Mouse (Mus musculus): ENCODE measurements at regions not wholly inside any gene's neighbourhood (a gene's known extent, or its start where the extent isn't known, plus 50 kb on each side); places are given as distances from the start of the nearest gene placed in this dataset.
"Not testable (repeated sequence)": the region's sequence is repeated elsewhere in the genome, so short reads cannot be mapped to it uniquely, and the experiment has no call there.

DNA sequence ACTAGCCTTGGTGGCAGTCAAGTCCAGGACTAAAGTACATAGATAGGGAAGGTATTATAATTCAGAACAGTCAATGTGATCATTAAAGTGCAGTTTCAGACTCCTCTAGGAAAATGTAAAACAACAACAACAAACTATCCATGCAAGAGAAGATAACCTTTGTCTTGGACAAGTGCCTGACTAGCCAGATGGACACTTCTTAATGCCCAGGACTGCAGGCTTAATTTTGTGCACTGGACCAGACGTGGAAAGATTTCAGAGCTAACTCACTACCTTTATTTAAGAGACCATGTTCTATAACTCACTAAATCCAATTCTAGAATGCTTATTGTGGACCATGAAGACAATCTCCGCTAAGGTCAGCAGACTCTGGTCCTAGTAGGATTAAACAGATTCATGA is 215.6 kb upstream of the Stxbp5 start:
- H3K36me3 ChIP-seq, result no peaks in the 10 kb centered on the region
- WGBS, result 69% methylated on average over 2 of the region's 2 CpGs
- H3K9me3 ChIP-seq, result no peaks in the 10 kb centered on the region
- H3K4me3 ChIP-seq (replicated peaks), result no peak overlapping the region
- no peaks in the 10 kb centered on the region for H3K4me1 ChIP-seq (replicated peaks)
- no peak for ATAC-seq
- no peak overlapping the region for H3K4me2 ChIP-seq (replicated peaks)
- no peak overlapping the region for H3K27ac ChIP-seq
- no peak overlapping the region for H3K9ac ChIP-seq (replicated peaks)
- H3K27me3 ChIP-seq, result no peaks in the 10 kb centered on the region

DNA sequence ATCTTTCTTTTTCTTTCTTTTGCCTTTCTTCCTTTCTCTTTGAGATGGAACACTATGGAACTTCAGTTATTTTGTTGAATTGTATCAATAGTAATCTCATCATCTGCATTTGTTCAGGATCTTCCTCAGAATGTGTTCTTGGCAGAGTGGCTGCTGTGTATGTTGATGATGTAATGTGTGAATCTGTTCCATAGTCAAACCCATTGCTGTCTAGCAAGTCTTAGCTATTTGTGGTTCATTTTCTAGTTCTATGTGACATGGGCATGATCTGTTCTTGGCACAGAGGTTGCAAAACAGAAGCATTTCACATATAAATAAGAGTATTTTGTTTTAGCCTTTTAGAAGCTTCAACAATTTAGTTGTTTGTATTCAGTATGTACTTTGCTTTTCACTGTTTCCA is 212.4 kb upstream of the Stxbp5 start:
- no peaks in the 10 kb centered on the region for H3K9me3 ChIP-seq
- H3K9ac ChIP-seq (replicated peaks), result no peak overlapping the region
- H3K27ac ChIP-seq, result no peak overlapping the region
- H3K27me3 ChIP-seq, result no peaks in the 10 kb centered on the region
- H3K4me3 ChIP-seq (replicated peaks), result no peak overlapping the region
- no peak for ATAC-seq
- no peaks in the 10 kb centered on the region for H3K36me3 ChIP-seq
- H3K4me2 ChIP-seq (replicated peaks), result no peak overlapping the region
- no peaks in the 10 kb centered on the region for H3K4me1 ChIP-seq (replicated peaks)

DNA sequence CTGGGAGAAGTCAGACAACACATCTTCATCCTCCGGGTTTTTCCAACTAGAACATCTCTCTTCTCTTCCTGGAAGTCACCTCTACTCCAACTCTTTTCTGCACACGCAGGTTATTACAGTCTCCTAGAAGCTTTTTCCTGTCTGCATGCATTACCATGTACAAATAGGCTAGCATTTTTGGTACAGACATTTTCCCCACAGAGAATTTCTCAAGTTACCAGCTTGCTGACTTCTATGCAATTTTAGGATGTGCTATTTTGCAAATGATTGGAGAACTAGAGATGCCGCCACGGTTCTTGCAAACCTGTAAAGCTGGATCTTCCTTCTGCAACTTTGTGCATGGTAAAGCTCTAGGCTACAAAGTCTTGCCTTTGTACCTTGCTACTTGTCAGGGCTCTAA is 210.2 kb upstream of the Stxbp5 start:
- WGBS, result 97% methylated on average over 4 of the region's 4 CpGs
- ATAC-seq, result no peak
- H3K9ac ChIP-seq (replicated peaks), result no peak overlapping the region
- no peaks in the 10 kb centered on the region for H3K9me3 ChIP-seq
- no peak overlapping the region for H3K4me3 ChIP-seq (replicated peaks)
- no peaks in the 10 kb centered on the region for H3K4me1 ChIP-seq (replicated peaks)
- no peaks in the 10 kb centered on the region for H3K36me3 ChIP-seq
- H3K27me3 ChIP-seq, result no peaks in the 10 kb centered on the region
- no peak overlapping the region for H3K4me2 ChIP-seq (replicated peaks)
- no peak overlapping the region for H3K27ac ChIP-seq

DNA sequence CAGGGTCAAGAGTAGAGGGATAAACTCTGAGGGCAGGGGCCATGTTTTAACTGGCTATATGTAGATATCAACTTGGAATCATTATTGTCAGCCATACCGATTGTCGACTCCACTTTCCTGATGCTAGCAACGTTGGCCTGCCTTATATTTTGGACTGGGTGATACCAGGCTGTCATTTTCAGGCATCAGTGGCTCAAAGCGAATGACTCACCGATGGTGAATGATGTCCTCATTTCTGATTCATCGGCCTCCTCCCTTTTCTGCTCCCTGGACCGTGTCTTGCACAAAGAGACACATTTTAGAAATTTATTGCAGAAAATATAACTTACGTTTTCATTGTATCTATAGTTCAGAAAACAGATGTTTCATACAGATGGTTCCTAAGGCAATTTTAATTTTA is 209.0 kb upstream of the Stxbp5 start:
- Histone ChIP-seq H3K36me3 (no peaks in the 10 kb centered on the region), H3K27me3 (no peaks in the 10 kb centered on the region), H3K4me2 (replicated peaks) (no peak overlapping the region), H3K9ac (replicated peaks) (no peak overlapping the region), H3K27ac (no peak overlapping the region), H3K9me3 (no peaks in the 10 kb centered on the region), H3K4me1 (replicated peaks) (no peaks in the 10 kb centered on the region), H3K4me3 (replicated peaks) (no peak overlapping the region)
- no peak for ATAC-seq
- WGBS, result 74% methylated on average over 8 of the region's 8 CpGs

DNA sequence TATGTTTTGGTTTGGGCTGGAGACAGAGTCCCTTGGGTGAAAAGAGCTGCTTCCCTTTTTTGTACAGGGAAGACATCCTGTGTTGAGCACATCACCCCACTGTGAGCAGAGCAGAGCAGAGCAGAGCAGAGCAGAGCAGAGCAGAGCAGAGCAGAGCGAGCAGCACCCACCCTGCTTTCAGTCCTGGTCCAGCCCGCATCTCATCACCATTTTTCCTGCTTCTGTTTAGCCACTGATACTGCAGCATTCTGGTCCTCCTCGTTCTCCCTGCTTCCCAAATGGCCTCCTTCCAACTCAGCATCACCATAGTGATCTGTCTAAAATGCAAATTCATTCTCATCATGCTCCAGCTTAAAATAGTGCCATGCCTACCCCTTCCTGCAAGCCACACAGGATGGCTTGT is 206.2 kb upstream of the Stxbp5 start:
- no peak overlapping the region for H3K4me2 ChIP-seq (replicated peaks)
- H3K9me3 ChIP-seq, result no peaks in the 10 kb centered on the region
- H3K4me3 ChIP-seq (replicated peaks), result no peak overlapping the region
- no peak overlapping the region for H3K9ac ChIP-seq (replicated peaks)
- 58% methylated on average over 3 of the region's 3 CpGs for WGBS
- no peaks in the 10 kb centered on the region for H3K4me1 ChIP-seq (replicated peaks)
- ATAC-seq, result peak; percentile 84
- H3K27ac ChIP-seq, result no peak overlapping the region
- H3K27me3 ChIP-seq, result no peaks in the 10 kb centered on the region
- H3K36me3 ChIP-seq, result no peaks in the 10 kb centered on the region

DNA sequence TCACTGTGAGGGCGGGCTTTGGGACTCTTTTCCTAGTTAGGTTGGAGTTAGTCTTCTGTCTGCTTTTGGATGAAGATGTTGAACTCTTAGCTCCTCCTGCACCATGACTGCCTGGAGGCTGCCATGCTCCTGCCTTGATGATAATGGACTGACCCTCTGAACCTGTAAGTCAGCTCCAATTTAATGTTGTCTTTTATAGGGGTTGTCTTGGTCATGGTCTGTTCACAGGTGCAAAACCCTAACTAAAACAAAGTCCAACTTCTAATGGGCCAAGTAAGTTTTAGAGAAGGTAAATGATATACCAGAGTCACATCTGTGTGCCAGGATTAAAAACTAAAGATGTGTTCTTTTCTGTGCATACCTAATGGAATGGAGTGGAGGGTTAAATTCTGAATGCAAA is 205.8 kb upstream of the Stxbp5 start:
- no peak overlapping the region for H3K9ac ChIP-seq (replicated peaks)
- H3K4me2 ChIP-seq (replicated peaks), result no peak overlapping the region
- no peak for ATAC-seq
- no peak overlapping the region for H3K27ac ChIP-seq
- H3K4me3 ChIP-seq (replicated peaks), result no peak overlapping the region
- H3K36me3 ChIP-seq, result no peaks in the 10 kb centered on the region
- 87% methylated on average over 1 of the region's 1 CpGs for WGBS
- no peaks in the 10 kb centered on the region for H3K9me3 ChIP-seq
- H3K4me1 ChIP-seq (replicated peaks), result no peaks in the 10 kb centered on the region
- no peaks in the 10 kb centered on the region for H3K27me3 ChIP-seq

DNA sequence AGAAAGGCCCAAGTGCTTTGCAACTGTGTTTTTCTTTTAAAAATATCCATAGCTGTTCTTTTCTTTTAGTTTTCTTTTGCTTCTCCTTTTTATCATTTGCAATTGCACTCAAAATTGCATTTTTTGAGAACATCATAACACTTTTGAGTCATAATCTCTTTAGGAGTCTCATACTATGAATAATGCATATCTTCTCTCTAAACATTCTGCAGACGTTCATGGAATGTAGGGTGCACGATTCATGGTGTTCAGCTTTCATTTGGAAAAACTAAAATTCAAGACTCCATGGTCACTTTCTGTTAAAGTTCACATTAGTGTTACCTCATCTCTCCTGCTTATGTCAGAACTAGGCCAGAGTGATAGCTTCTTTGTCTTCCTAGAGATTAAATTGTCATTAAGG is 200.8 kb upstream of the Stxbp5 start:
- no peak overlapping the region for H3K4me2 ChIP-seq (replicated peaks)
- H3K27ac ChIP-seq, result no peak overlapping the region
- no peaks in the 10 kb centered on the region for H3K36me3 ChIP-seq
- no peak overlapping the region for H3K9ac ChIP-seq (replicated peaks)
- H3K9me3 ChIP-seq, result no peaks in the 10 kb centered on the region
- no peak overlapping the region for H3K4me3 ChIP-seq (replicated peaks)
- no peaks in the 10 kb centered on the region for H3K4me1 ChIP-seq (replicated peaks)
- WGBS, result 72% methylated on average over 2 of the region's 2 CpGs
- no peak for ATAC-seq
- H3K27me3 ChIP-seq, result no peaks in the 10 kb centered on the region

DNA sequence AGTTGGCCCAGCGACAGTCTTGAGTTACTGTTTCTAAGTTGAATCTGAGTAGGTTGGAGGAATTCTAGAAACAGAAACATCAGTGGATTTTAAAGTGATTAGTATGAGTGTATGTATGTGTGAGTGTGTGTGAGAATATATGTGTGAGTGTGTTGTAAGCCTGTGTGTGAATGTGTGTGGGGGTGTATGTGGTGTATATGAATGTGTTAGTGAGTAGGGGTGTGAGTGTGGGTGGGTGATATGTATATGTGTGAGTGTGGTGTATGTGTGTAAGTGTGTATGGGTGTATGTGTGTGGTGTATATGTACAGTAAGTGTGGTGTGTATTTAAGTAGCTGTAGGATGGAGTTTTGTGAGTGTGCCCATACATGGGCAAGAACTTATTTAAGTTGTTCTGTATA is 197.6 kb upstream of the Stxbp5 start:
- Histone ChIP-seq H3K27ac (no peak overlapping the region), H3K4me3 (replicated peaks) (no peak overlapping the region), H3K36me3 (no peaks in the 10 kb centered on the region), H3K9me3 (no peaks in the 10 kb centered on the region), H3K4me1 (replicated peaks) (no peaks in the 10 kb centered on the region), H3K4me2 (replicated peaks) (no peak overlapping the region), H3K27me3 (no peaks in the 10 kb centered on the region), H3K9ac (replicated peaks) (no peak overlapping the region)
- ATAC-seq, result no peak
- WGBS, result 90% methylated on average over 1 of the region's 1 CpGs

DNA sequence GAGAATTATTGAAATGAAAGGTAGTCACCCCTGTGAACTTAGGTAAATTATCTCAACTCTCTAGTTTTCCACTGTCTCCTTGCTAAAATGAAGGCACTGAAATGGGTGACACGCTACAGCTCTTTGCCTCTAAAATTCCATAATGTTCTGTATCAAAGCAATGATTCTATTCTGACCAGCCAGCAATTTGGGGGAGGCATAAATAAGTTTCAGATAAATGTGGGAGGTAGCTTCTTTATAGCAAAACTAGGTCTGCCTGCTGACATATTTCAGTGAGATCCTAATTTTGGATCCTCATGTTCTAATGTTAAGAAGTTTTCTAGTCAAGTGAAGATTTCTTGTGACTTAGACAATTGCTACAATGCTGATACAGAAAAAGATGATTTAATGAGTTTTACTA is 193.2 kb upstream of the Stxbp5 start:
- Histone ChIP-seq H3K4me2 (replicated peaks) (no peak overlapping the region), H3K9me3 (no peaks in the 10 kb centered on the region), H3K36me3 (no peaks in the 10 kb centered on the region), H3K9ac (replicated peaks) (no peak overlapping the region), H3K27ac (no peak overlapping the region), H3K4me1 (replicated peaks) (no peaks in the 10 kb centered on the region), H3K27me3 (no peaks in the 10 kb centered on the region), H3K4me3 (replicated peaks) (no peak overlapping the region)
- no peak for ATAC-seq
- WGBS, result 92% methylated on average over 1 of the region's 1 CpGs

DNA sequence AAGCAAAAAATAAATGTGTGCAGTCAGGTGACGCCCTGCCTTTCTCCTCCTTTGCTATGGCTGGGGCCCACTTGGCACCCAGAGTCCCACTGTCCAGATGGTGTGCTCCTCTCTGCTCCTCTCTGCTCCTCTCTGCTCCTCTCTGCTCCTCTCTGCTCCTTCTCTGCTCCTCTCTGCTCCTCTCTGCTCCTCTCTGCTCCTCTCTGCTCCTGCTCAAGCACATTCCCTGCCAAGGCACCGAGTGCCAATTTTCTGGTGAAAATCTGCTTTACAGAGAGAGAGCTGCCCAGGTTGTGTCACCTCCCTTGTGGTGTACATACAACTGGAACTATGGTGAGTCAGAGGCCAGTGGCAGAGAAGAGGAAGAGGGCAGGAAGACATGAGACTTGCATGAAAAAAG is 192.8 kb upstream of the Stxbp5 start:
- Histone ChIP-seq H3K27me3 (no peaks in the 10 kb centered on the region), H3K27ac (no peak overlapping the region), H3K9me3 (no peaks in the 10 kb centered on the region), H3K36me3 (no peaks in the 10 kb centered on the region), H3K9ac (replicated peaks) (no peak overlapping the region), H3K4me3 (replicated peaks) (no peak overlapping the region), H3K4me2 (replicated peaks) (no peak overlapping the region), H3K4me1 (replicated peaks) (no peaks in the 10 kb centered on the region)
- 74% methylated on average over 2 of the region's 2 CpGs for whole genome bisulfite sequencing
- ATAC-seq, result no peak

DNA sequence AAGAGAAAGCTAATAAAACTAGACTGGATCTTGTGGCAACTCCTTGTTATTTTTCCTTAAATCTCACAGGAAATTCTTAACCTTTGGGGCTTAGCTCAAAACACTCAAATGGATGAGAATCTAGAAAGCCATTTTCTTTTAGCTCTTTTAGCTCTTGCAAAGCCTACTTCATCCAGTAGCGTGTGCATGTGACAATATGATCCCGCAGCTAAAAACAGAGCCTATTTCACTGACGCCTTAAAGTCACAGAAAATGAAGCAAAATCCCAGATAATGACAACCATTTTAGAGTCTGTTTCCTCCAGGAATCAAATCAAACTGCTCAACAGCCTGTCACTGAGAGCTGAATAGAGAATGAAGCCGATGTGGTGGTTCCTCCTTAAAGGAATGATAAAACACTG is 185.1 kb upstream of the Stxbp5 start:
- Histone ChIP-seq H3K9me3 (no peaks in the 10 kb centered on the region), H3K4me2 (replicated peaks) (no peak overlapping the region), H3K4me1 (replicated peaks) (no peaks in the 10 kb centered on the region), H3K27me3 (no peaks in the 10 kb centered on the region), H3K9ac (replicated peaks) (no peak overlapping the region), H3K4me3 (replicated peaks) (no peak overlapping the region), H3K36me3 (no peaks in the 10 kb centered on the region), H3K27ac (no peak overlapping the region)
- WGBS, result 66% methylated on average over 4 of the region's 4 CpGs
- ATAC-seq, result no peak

DNA sequence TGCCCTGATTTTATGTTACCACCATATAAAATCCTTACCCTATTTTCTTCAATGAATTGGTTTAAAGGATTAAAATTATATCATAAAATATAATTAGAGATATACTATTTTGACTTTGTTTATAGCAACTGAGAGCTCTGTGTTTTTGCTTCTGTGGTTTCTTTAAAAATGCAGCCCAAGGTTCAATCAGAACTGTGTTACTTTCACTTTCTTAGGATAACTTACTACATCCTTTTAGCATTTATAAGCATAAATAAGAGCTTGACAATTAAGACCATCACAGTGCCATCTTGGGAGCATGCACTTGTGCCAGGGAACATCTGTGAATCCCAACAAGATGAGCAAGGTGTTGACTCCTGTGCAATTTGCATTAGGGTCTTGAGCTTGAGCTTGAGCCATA is 169.3 kb upstream of the Stxbp5 start:
- H3K36me3 ChIP-seq, result no peaks in the 10 kb centered on the region
- peaks cover under 1% of the 10 kb centered on the region; the same call in 1 of the 2 replicates for H3K4me1 ChIP-seq (replicated peaks)
- H3K9ac ChIP-seq (replicated peaks), result no peak overlapping the region
- no peak for ATAC-seq
- H3K4me3 ChIP-seq (replicated peaks), result no peak overlapping the region
- H3K9me3 ChIP-seq, result no peaks in the 10 kb centered on the region
- H3K27ac ChIP-seq, result no peak overlapping the region
- no peak overlapping the region for H3K4me2 ChIP-seq (replicated peaks)
- H3K27me3 ChIP-seq, result no peaks in the 10 kb centered on the region

DNA sequence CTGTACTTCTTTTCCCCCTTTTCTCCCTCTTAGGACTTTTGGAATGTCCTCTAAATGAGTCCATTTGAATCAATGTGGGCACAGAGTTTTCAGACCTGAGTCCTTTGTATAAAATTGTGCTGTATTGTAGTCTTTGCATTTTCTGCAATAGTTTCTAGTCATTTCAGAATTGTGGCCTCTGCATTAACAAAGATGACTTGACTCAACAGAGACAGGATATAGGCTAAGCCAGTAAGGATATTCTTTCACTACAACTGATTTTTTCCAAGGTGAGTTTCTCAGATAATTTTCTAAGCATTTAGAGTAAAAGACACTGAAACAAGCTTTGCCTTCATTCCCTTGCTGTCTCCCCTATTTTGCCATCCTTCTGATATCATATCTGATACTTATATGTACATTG is 168.8 kb upstream of the Stxbp5 start:
- H3K4me1 ChIP-seq (replicated peaks); ATAC-seq; H3K27ac ChIP-seq; H3K36me3 ChIP-seq; H3K4me2 ChIP-seq (replicated peaks); H3K27me3 ChIP-seq; H3K9ac ChIP-seq (replicated peaks); H3K4me3 ChIP-seq (replicated peaks); H3K9me3 ChIP-seq: not testable (repeated sequence)

DNA sequence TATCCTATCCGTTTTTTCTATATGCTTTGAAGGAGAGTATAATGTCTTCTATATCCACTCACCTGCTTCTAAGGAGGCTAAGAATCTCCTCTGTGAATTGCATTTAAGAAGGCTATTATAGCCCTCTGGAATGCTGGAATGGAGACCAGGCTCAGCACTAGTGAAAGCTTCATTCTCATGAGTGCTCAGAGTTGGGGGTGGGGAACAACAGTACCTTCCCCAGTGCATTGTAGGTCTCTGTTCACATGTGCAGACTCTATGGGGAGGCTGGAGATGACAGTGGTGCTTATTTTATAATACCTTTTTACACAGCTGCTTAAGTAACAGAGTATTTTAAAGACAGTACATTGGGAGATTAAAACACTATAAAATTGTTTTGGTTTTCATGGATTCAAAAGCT is 145.9 kb upstream of the Stxbp5 start:
- Histone ChIP-seq H3K4me2 (replicated peaks) (no peak overlapping the region), H3K4me3 (replicated peaks) (no peak overlapping the region), H3K9ac (replicated peaks) (no peak overlapping the region), H3K27me3 (no peaks in the 10 kb centered on the region), H3K4me1 (replicated peaks) (no peaks in the 10 kb centered on the region), H3K9me3 (no peaks in the 10 kb centered on the region), H3K27ac (0 out of 2 replicates have a peak overlapping the region, but pooled peaks have one; percentile 16), H3K36me3 (no peaks in the 10 kb centered on the region)
- peak; percentile 48; the same call in 1 of the 2 replicates for ATAC-seq
- WGBS, result 77% methylated on average over 1 of the region's 1 CpGs

All from midbrain, embryonic 13.5 days (tissue).